Comparison of ENCODE assay signal across 11 mouse cellular contexts in the genomic region with DNA sequence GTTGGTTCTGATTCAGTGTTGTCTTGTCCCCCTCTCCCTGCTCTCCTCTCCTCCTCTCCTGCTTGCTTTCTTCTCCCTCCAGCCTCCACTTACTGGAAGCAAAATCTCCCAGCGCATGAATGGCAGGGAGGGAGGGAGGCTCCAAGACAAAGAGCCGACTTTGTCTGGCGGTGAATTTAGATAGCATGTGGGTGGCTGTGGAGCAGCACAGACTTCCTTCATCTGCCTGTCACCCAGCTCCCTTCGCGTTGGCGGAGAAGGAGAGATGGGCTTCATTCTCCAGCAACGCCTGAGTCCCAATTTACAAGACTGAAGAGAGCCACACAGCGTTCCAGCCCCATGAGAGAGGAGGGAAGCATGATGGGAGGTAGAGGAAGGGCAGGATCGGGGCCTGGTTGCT.
DNase-seq lines count a peak whose midpoint lies in the region; ATAC-seq and TF ChIP-seq lines count a peak whose summit lies in the region.
"Had no signal": no experiment of that assay in that cellular context is flagged by ENCODE, and none has a peak within 500 bp of the region (broad histone marks: within the 10 kb centered on the region; RNA-seq: fewer than 3 reads in every experiment).

No protein-coding gene starts in this region.

- H3K4me1 ChIP-seq in midbrain, embryonic 10.5 days = peaks cover 36% of the 10 kb centered on the region
- H3K4me1 ChIP-seq in midbrain, embryonic 11.5 days (ENCODE audit: control insufficient read depth, insufficient read depth, low read length) = peaks cover 3% of the 10 kb centered on the region; the same call in 1 of the 2 replicates
- peaks cover 69% of the 10 kb centered on the region for H3K4me1 ChIP-seq in hindbrain, embryonic 13.5 days (replicated peaks)
- peaks cover 9% of the 10 kb centered on the region for H3K4me1 ChIP-seq in liver, postnatal 0 days (ENCODE audit: insufficient read depth)

- intact Hi-C loops in left cerebral cortex, postnatal 25 days (cut with DNase I) = no loop called here

- no peak overlapping the region for H3K4me3 ChIP-seq in midbrain, embryonic 10.5 days
- no peak overlapping the region for H3K4me3 ChIP-seq in midbrain, embryonic 11.5 days (ENCODE audit: low read depth, low read length)
- no peak overlapping the region for H3K4me3 ChIP-seq in hindbrain, embryonic 13.5 days
- H3K4me3 ChIP-seq in liver, postnatal 0 days (ENCODE audit: low read depth, low read length) = no peak overlapping the region
- H3K4me3 ChIP-seq: limb, embryonic 10.5 days had no signal

- whole genome bisulfite sequencing in midbrain, embryonic 10.5 days = 55% methylated on average over 9 of the region's 9 CpGs
- 55% methylated on average over 9 of the region's 9 CpGs for WGBS in midbrain, embryonic 11.5 days
- WGBS in hindbrain, embryonic 13.5 days = 29% methylated on average over 9 of the region's 9 CpGs
- WGBS in liver, postnatal 0 days (ENCODE audit: insufficient replicate concordance) = 65% methylated on average over 9 of the region's 9 CpGs

- H3K9me3 ChIP-seq in midbrain, embryonic 10.5 days (replicated peaks) = no peaks in the 10 kb centered on the region
- H3K9me3 ChIP-seq in midbrain, embryonic 11.5 days (ENCODE audit: control insufficient read depth, low read length) = no peaks in the 10 kb centered on the region
- H3K9me3 ChIP-seq in hindbrain, embryonic 13.5 days = no peaks in the 10 kb centered on the region
- no peaks in the 10 kb centered on the region for H3K9me3 ChIP-seq in liver, postnatal 0 days (ENCODE audit: low read length)
- H3K9me3 ChIP-seq: limb, embryonic 10.5 days had no signal

- no peak for ATAC-seq in midbrain, embryonic 11.5 days (ENCODE audit: low FRiP score)
- 0 out of 2 replicates have a peak, but pooled peaks have one; percentile 8 for ATAC-seq in hindbrain, embryonic 13.5 days (ENCODE audit: low FRiP score)
- ATAC-seq in liver, postnatal 0 days = no peak
- ATAC-seq: lung, postnatal 0 days had no signal

- TF ChIP-seq EP300 in liver, postnatal 0 days (IDR thresholded peaks at IDR 0.05; ENCODE audit: low read depth) = no peak

- H3K9ac ChIP-seq in midbrain, embryonic 11.5 days (ENCODE audit: low read length) = no peak overlapping the region
- peak overlapping the region; percentile 35; the same call in 1 of the 2 replicates for H3K9ac ChIP-seq in hindbrain, embryonic 13.5 days
- no peak overlapping the region for H3K9ac ChIP-seq in liver, postnatal 0 days (replicated peaks)

- H3K4me2 ChIP-seq in midbrain, embryonic 11.5 days = no peak overlapping the region
- H3K4me2 ChIP-seq in hindbrain, embryonic 13.5 days = no peak overlapping the region
- no peak overlapping the region for H3K4me2 ChIP-seq in liver, postnatal 0 days (ENCODE audit: low read depth, low read length)

- peak overlapping the region; percentile 68 for H3K27ac ChIP-seq in midbrain, embryonic 10.5 days (replicated peaks)
- H3K27ac ChIP-seq in midbrain, embryonic 11.5 days (ENCODE audit: low read depth, low read length) = no peak overlapping the region
- H3K27ac ChIP-seq in hindbrain, embryonic 13.5 days = peak overlapping the region; percentile 44
- no peak overlapping the region for H3K27ac ChIP-seq in liver, postnatal 0 days (ENCODE audit: low read depth)
- H3K27ac ChIP-seq: limb, embryonic 10.5 days had no signal

- no peaks in the 10 kb centered on the region for H3K36me3 ChIP-seq in midbrain, embryonic 10.5 days
- H3K36me3 ChIP-seq in midbrain, embryonic 11.5 days (ENCODE audit: control insufficient read depth, insufficient read depth, low read length) = no peaks in the 10 kb centered on the region
- H3K36me3 ChIP-seq in hindbrain, embryonic 13.5 days = no peaks in the 10 kb centered on the region
- no peaks in the 10 kb centered on the region for H3K36me3 ChIP-seq in liver, postnatal 0 days (replicated peaks; ENCODE audit: insufficient read depth, low read length)
- H3K36me3 ChIP-seq: limb, embryonic 10.5 days had no signal

- H3K27me3 ChIP-seq in midbrain, embryonic 10.5 days (ENCODE audit: low read depth, poor library complexity, severe bottlenecking) = peaks cover 6% of the 10 kb centered on the region; the same call in 1 of the 2 replicates
- H3K27me3 ChIP-seq in midbrain, embryonic 11.5 days (ENCODE audit: control insufficient read depth, insufficient read depth, low read length) = no peaks in the 10 kb centered on the region
- no peaks in the 10 kb centered on the region for H3K27me3 ChIP-seq in hindbrain, embryonic 13.5 days
- H3K27me3 ChIP-seq in liver, postnatal 0 days (ENCODE audit: insufficient read depth, low read length) = no peaks in the 10 kb centered on the region

- TF ChIP-seq CTCF in liver, postnatal 0 days (IDR thresholded peaks at IDR 0.05; ENCODE audit: low read depth) = no peak

- no peak for DNase-seq in midbrain, embryonic 10.5 days (ENCODE audit: low spot score)
- DNase-seq in midbrain, embryonic 11.5 days (ENCODE audit: low spot score, missing footprints) = no peak
- DNase-seq in left cerebral cortex, postnatal 25 days (ENCODE audit: low spot score in 2 of 2) = peak; percentile 84 to 98
- DNase-seq in right cerebral cortex, postnatal 4 days = peak; percentile 47
- DNase-seq in retina, postnatal 1 day = no peak
- no peak for DNase-seq in spleen, postnatal 4 days (ENCODE audit: low spot score in 2 of 2)
- no peak for DNase-seq in liver, postnatal 0 days
- DNase-seq: heart, postnatal 36 days had no signal

Comparison
In these comparisons a context has a peak if more than half of its experiments do, and no peak if none do; other contexts are left out.
1. H3K27ac ChIP-seq: peak in midbrain, embryonic 10.5 days (single experiment) and hindbrain, embryonic 13.5 days (single experiment); none in midbrain, embryonic 11.5 days (single experiment) and liver, postnatal 0 days (single experiment).
2. DNase-seq: peak in left cerebral cortex, postnatal 25 days (2 of 2) and right cerebral cortex, postnatal 4 days (single experiment); none in midbrain, embryonic 10.5 days (single experiment), midbrain, embryonic 11.5 days (single experiment), retina, postnatal 1 day (single experiment), spleen, postnatal 4 days (0 of 2) and liver, postnatal 0 days (single experiment).